Mouse (Mus musculus): ENCODE data around the gene Immp1l.

Gene Immp1l

DNA sequence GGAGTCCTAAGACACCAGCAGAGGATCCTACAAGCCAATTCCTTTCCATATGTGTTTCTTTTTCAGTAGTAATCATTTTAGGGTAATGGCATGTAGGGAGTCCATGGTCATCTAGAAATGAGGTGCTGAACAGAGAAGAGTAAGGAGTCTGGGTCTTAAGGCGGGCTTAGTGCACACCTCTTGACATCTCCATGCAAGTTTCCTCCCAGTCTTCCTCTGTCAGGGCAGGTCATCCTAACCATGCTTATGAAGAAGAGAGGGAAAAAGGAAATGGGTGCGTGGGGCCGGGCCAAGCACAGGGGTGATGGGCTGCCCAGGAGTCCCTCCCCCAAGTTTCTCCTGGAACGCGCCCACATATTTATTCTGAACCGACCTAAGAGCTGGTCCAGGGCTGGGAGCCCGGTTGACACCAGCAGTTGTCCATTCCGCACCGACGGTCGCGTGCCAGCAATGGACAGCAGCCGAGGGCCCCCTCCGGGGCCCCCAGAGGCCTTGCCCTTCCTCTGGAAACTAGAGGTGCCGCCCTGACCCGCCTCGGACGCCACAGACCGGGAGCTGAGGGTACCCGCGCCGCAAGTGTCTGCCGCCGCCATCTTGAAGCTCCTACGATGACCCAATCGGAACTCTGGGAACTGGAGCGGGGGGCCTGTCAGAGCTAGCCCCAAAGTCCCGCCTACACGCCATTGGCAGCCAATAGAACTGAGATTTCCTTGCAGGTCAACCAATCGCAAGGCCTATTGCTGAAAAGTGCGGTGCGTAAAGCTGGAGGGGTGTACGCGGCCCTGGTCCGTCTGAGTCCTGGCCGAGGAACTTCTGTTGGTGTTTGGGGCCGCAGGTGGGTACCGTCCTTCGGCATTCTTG, at the start of gene Immp1l, which contains the start of gene Elp4:
TSS of gene Immp1l (plus strand) at position 743 of the 861 bp plus-strand sequence.
TSS of gene Elp4 (minus strand) at position 669 of the 861 bp plus-strand sequence.
- peak; percentile 97 to 99 for DNase-seq

DNA sequence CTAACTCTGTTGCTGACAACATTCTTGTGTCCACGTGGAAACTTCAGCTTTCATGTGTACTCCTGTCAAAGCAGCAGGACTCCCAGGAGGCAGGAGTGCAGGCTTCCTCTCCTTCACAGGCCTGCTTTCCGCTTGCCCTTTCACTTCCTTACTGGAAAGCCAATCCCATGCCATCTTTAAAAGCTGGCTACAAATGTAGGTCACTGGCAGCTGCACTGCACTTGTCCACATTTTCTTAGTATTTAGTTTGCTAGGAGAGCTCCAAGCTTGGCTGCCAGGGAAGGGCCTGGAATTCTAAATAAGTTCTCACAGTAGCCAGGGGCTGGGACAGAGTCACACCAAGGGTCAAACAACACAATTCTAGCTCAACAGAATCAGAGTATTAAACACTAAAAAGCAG, 49.7 kb upstream of the Immp1l start:
- peak; percentile 10 to 19 for DNase-seq

DNA sequence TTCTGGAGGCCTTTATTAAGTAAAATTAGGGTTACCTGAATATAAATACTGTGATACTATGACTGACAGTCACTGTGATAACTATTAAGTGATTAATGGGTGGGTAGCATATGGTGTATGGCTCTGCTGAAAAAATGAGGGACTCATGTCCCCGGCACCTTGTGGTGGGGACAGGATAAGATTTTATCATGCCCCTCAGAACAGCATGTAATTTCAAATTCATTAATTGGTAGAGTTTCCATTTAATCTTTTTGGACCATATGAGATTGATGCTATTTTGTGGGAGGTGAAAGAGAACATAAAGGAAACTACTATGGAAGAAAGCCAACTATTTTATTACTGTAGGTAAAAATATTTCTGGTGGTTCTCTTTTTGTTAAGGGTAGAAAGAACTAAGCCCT, 31.0 kb upstream of the Immp1l start:
- no peak for DNase-seq

DNA sequence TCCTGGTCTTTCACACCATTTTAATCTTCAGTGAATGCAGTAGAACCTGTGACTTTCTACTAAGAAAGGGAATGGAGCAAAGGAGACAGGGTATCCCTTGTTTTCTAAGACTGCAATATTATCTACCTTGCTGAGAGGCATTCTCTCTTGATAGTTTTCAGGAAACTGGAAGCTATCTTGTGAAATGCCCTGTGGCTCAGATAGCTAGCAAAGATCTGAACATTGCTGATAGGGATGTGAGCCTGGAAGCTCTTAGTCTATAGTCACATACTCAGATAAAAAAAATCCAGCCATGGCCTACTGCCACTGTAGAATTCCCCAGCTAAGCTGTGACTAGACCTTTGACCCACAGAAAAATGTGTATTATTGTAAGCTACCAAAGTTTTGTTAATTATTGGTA, 13.6 kb upstream of the Immp1l start:
- DNase-seq, result no peak

DNA sequence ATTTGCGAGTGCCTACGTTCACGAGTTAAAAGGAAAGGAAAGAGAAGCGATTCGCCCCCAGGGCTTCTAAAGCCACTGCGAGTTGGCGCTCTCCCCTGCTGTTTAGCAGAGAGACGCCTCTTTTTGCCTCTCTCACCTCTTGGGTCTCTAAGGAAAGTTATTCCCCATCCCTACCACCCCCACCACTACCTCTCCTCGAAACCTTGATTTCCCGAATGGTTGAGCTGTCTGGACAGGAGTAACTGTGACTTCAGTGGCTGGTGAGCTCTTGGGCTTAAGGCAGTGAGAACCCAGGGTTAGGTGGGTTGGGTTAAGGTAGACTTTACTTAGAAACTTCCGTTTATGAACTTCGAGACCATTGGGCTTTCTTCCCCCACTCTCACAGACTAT, 314 bp downstream of the Immp1l start:
- no peak for DNase-seq

DNA sequence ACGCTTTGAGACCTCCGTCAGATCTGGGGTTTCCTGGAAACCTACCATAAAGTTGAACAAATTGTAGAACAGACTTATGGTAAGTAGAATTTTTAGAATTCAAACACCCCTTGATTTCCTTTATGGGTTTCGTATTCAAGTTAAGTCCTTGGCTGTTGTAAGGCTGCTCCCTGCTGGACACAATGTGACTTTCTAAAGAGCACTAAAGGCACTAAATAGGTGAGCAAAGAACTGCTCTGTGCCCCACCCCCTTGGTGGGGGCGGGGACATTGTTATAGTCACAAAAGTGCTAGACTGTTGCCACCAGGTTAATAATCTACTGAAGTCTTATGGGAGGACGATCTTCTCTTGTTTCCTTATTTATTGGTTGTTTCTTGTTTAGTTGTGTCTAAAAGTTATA, 3.9 kb downstream of the Immp1l start:
- DNase-seq, result peak; percentile 25 to 30

DNA sequence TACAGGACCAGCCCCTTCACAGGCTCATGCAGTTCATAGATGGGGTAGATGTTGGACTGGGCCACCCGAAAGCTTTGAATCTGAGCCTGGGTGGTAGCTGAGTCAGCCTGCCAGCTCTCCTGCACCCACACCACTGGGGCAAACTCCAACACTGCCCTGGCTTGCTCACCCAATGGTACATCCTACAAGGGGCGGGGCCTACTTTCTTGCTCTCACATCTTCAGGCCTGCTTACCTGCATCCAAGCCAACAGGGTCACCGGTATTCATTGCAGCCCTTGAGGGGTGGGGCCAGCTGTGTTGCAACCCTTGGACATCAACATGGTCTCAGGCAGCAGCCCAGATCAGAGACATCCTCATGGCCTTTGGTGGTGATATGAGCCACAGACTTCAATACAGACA, 6.2 kb downstream of the Immp1l start:
- DNase-seq, result no peak

DNA sequence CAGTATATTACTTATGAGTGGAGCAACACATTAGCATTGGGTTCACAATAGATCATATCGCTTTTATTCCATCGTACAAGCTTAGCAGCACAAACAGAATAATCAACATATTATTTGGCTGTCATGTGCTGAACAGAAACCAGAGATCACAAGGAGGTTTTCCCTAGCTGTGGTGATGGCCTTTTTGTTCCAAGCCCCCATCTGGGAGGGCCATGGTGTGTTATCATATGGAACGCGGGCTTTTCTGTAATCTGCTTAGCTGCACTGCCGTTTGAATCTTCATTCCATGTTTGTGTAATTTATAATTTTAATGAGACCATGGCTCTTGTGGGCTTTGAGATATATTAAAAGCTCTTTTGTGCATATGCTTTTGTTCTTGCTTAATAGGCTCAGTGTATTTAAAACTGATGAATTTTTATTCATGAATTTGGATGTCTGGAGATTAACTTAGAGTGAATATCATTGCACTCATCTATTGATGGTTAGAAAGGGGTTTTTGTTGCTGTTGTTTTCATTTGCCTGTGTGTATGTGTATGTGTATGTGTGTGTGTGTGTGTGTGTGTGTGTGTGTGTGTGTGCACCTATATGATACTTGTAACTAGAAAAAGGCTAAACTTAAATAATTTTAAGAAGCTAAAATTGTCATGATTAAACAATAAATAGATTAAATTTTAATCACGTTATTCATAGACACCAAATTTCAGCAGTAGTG, 9.4 kb downstream of the Immp1l start:
- DNase-seq, result peak in 1 of 2 experiments; percentile 14

DNA sequence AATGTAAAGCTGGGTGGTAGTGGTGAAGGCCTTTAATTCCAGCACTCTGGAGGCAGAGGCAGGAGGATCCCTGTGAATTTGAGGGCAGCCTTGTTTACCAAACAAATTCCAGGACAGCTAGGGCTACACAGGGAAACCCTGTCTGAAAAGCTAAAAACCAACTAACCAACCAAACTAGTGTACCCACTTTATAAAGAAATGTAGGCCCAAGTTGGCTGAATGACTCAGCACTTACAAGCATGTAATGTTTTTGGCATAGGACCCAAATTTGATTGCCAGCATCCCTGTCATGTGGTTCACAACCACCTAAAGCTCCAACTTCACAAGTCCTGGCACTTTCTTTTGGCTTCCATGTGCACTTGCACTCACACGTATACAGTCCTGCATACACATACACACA, 12.2 kb downstream of the Immp1l start:
- no peak for DNase-seq

DNA sequence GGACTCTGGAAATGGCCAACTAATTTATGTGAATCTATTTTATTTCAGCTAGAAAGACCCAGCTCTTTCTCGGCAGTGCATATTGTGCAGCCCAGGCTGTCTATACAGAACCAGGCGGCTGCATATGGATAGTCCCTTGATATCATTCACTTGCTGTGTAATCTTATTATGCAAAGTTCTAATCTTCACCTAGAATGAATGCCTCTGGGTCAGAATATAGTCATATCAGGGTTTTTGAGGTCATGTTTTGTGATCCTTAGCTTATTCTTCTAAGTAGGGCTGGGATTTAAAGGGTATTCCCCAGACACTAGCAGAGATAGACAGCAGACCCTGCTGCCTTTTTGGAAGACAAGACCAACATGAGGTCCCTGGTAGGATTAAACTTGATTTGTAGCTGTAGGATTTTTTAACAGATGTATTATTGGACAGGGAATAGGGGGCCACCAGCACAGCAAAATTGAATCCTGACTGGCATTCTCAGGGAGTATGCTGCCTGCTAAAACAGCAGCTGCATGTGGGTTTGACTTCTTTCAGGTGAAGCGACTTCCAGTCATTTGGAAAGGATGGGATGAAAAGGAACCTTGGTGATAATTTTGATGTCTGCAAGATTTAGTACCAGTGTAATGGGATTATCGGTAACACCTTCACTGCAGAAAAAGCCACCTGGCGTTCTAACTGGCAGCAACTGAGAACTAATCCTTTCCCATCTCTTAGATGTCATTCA, 13.3 kb downstream of the Immp1l start:
- DNase-seq, result no peak

DNA sequence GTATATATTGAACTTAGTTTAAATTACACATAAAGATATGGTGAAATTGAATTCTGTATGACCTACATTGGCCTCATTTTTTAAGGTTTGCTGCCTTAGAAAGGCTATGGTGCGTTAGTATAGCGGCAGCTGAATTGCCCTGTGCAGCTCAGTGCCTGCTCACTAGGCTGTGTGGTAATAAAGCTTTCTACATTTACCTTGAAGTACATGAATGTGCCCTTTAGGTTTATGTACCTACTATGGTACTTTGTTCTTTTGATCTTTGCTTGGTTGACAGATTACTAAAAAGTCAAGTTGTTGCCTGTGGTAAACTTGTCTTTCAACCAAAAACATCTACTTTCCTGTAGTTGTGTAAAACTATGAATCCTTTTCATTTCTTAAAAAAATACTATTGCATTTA, 45.7 kb downstream of the Immp1l start:
- no peak for DNase-seq

DNA sequence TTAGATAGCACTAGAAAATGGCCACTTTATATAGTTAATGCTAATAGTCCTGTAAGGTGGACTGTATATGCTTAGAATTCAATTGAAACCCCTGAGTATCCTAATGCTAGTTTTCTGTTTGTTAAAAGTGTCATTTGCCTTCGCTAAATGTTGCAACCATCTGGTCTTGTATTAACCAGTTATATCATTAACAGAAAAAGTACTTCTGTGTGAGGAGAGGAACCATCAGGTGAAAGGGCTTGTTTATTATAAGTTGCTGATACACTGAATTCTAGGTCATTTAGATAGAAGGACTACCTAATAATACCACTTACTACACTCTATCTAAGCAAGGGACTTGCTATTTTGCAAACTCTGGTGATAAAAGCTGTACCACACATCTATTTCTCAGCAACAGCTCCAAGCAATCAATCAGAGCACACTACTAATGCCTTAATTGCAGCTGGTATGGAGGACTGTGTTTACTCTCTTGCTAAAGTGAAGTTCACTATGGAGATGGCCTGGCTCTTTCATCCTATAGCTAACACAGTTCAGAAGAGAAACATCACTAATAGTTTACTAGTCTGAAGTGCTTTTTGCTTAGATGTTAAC, 47.0 kb downstream of the Immp1l start:
- no peak for DNase-seq

DNA sequence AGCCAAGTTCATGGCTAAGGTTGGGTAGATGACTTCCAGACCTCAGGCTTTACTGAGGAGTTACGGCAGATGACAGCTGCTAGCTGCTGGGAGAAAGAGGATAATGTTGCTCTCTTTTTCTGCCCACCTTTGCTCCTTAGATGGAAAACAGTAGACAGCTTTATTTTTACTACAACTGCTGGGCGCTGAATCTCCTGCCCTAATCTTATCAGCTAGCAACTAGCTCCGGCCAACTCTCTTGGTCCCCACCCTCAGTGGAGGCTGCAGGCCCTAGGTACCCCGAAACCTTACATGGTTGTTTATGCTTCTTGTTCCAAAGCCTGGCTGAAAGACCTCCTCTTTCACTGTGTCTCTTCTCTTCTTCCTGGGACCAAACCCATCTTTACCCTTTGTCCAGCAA, 49.4 kb downstream of the Immp1l start:
- no peak for DNase-seq

DNA sequence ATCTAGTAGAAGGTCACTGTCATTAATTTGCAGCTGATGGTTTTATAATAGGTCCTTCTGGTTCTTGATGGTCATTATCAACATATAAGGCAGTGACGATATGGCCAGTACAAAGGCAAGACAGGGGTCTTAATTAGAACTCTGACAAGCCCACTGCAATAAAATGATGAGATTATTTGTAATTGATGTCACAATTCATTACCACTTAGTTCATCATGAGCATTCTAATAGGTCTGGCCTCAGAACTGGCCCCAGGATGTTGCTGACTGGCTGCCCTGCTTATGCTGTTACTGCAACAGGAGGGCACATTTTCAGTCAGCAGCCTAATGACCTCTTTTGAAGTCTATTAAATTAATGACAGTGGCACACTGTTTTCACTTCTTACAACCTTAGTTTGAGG, 59.0 kb downstream of the Immp1l start:
- no peak for DNase-seq

DNA sequence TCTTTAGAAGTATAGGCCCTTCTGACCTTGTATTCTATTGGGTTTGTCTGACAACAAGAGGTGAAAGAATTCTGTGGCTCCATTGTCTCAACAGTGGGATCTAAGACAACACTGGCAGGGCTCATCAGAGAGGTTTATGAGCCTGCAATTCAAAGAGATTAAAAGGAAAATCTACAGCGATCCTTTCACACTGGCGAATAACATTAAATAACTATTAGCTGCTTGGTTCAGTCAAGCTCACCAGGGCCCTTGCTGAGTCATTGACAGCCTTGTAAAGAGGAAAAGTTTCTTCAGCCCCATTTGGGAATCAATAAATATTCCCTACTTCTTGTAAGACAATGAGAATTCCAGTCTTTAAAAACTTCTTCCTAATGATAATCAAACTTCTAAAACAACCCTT, 69.5 kb downstream of the Immp1l start:
- DNase-seq, result no peak

DNA sequence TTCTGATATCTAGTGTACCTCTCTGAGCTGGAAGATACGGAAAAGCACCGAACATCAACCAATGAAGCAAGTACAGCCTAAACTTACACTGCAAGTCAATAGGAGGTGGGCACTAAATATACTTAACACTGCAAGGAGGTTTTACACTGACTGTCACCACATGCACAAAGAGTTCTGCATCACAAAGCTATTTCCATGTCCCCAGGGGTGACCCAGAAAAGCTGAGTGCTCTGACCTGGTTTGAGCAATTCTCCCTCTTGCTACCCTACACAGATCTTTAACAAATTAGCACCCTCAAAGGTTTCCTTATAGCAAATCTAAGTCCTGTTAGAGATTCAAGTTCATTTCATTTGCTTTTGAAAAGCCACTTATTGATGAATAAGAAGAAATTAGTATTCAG, 73.6 kb downstream of the Immp1l start:
- DNase-seq, result no peak

DNA sequence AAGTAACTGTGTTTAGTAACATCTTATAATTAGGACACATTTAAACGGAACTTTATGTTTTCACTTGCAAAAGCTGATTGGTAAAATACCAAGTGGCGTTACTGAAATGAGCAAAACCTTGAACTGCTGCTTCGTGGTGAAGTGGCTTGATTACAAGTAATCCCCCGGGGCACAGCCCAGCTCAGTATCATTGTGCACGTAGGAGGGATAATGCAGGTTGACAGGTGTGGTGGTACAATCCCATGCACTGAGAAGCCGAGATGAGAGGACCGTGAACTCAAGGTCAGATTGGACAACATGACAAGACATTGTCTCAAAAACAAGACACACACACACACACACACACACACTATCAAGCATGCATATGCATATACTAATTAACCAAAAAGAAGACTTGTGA, 80.8 kb downstream of the Immp1l start:
- DNase-seq, result no peak

DNA sequence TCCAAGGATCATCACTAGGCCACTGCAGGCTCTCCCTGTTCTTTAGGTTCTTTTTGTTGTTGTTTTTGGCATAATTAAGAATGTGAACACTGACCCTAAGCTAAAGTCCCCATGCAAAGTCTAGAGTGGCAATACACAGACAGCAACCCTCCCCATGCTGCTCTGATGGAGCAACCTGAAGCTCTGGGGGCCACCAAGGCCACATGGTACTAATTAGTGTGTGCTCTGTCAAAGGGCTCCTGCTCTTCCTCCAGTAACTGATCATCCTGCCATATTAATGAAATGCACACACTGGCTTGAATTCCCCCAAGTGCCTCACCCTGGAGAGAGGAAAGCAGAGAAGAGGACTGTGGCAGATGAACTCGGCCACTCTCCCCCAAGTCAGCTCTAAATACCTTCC, 82.7 kb downstream of the Immp1l start:
- DNase-seq, result no peak

DNA sequence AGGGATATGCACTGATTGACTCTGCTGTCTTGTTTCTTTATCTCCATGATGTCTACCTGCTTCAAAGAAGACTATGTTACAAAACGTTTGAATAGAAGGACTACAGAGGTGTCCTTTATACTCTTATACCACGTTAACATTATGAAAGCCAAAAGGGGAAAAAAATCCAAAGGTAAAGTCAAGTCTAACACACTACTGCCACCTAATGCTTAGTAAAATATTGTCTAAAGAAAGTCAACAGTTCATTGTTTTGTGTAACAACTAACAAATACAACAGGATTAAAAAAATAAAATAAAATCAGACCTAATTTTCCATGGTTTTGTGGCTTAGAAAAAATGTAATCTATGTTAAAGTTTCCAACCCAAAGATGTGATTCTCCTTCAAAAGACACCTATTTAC, 83.6 kb downstream of the Immp1l start:
- no peak for DNase-seq

DNA sequence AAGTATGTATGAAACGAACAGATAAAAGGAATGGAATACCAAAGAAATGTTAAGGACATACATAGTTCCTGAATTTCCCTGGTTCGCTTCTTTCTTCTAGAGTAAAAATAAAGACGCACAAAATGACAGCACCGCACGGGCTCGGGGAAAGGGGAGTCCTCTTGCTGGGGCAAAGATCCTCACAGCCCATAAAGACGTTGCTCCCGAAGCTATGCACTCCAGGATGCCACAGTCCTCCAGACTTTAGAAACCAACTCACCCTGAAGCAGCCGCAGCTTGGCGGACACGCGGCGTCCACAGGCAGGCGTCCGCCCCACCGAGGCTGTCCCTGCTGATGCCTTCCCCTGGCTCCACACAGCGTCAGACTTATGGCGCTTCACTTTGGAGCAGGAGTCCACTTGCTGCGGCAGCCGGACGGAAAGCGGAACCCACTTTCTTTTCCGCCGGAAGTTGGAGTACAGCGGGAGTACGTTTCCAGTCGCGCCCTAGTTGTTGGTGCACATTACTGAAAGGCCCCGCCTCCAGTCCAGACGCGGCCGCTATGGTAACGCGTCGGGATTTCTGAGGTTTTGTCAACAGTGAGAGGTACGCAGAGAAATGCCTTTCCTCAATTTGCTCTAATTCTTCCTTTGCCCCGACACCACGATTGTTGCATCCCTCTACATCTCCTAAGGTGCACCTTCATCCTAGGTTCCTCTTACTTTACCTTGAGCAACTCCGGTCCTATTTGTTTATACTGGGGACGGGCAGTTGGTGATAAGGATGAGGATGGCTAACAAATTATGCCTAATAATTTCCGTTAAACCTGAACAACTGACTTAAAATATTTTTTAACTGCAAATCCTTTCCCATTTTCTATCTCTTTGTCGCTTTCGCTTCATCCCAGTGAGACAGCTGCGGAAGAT, 98.6 kb downstream of the Immp1l start, which contains the start of gene Dnajc24:
TSS of gene Dnajc24 (minus strand) at position 715 of the 905 bp plus-strand sequence.
- peak; percentile 86 to 94 for DNase-seq

DNA sequence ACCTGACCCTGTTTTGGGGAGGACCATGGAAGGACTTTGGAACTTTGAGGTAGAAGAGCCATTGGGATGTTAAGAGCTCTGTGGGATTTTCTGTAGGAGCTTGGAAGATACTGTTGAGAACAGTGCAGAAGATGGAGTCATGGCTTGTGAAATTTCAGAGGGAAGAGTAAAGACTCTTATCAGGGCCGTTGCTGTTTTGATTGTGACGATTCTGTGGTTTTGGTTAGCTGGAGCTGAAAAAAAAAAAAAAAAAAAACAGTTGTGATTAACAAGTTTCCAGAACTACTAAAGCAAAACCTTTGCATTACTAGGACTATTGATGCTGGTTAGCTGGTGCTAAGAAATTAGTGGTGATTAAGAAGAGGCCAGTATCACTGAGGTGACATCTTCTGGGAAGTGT, 104.0 kb downstream of the Immp1l start:
- DNase-seq, result no peak

Data from cerebellum, postnatal 36 days (tissue).